Mouse (Mus musculus): Measurements from ENCODE around the gene Gm3460.
"Not testable (repeated sequence)": the region's sequence is repeated elsewhere in the genome, so short reads cannot be mapped to it uniquely, and the experiment has no call there.

The Gm3460 gene

GRCm38 (mm10) chr14:6622318-6622717 lies at the start of gene Gm3460:
Gene Gm3460, minus strand, starts transcription at chr14:6622418.
- not testable (repeated sequence) for DNase-seq (ENCODE audit: low spot score in 2 of 2)

- peak; percentile 1 to 9 for DNase-seq (ENCODE audit: low spot score in 2 of 2)
Measured at GRCm38 (mm10) chr14:6606436-6606835, 15.8 kb downstream of the Gm3460 start.

GRCm38 (mm10) chr14:6605004-6605403 lies 17.2 kb downstream of the Gm3460 start:
- peak; percentile 5 to 13 for DNase-seq (ENCODE audit: low spot score in 2 of 2)

DNA sequence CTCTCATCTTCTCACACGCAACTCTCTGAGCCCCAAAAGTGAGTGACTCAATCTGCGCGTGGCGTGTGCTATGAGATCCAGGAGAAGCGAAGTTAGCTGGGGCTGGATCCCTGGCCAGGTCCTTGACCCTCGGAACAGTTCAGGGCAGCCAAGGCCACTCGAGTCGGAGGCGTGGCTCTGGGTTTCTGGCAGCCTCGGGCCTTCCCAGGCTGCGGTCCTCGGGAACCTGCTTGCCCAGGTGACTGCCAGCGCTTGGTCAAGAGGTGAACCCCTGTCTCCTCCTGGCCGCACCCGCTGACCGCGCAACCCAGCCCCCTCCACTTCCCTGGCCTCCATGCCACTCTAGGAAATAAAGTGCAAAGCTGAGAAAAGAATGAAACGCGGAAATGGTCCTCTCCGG lies 17.7 kb downstream of the Gm3460 start:
- DNase-seq (ENCODE audit: low spot score in 2 of 2): peak in 1 of 2 experiments; percentile 0

DNA sequence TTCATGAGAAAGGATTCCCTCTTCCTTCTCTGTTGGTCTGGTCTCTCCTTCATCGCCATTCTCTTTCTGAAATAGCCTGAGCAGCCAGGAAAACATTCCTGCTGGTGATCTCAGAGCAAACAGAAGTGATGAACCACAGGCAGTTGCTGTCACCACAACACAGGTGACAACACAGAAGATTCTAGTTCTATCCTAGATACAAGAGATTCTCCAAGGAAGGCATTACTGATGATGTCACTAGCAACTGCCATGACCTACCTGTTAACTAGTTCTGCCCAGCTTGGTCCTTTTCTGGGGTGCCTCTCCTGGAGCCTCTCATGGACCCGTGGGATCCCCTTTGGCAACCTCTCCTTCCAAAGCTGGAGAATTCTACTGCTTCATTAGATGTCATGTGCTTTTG lies 31.7 kb downstream of the Gm3460 start, which contains the start of gene Gm3629:
Gm3629 (minus strand) TSS at position 101 of the 400 bp plus-strand sequence.
- DNase-seq (ENCODE audit: low spot score in 2 of 2): not testable (repeated sequence)

Data from frontal cortex, postnatal 36 days (tissue).